Mouse (Mus musculus): ENCODE data around the gene Plekhm1. TPM values are rescaled to one million over a fixed set of nuclear protein-coding genes. Genes with fewer than 3 reads are reported as not detected.

Gene Plekhm1
- polyA plus RNA-seq, 1 experiment: 16.5 TPM

GRCm38 (mm10) chr11:103338119-103338518 lies 74.4 kb downstream of the Plekhm1 start:
- no peaks in the 10 kb centered on the region for H3K4me1 ChIP-seq (ENCODE audit: control insufficient read depth, insufficient read depth, low read length)
- no peak for TF ChIP-seq POLR2A (IDR thresholded peaks at IDR 0.05; ENCODE audit: extremely low read depth, insufficient read depth, low read length)
- no peak for TF ChIP-seq CTCF (IDR thresholded peaks at IDR 0.05; ENCODE audit: extremely low read depth, insufficient read depth, low read length)
- H3K27ac ChIP-seq (ENCODE audit: insufficient read depth, low read length): no peak overlapping the region
- H3K4me3 ChIP-seq (ENCODE audit: insufficient read depth, low read length): no peak overlapping the region

DNA sequence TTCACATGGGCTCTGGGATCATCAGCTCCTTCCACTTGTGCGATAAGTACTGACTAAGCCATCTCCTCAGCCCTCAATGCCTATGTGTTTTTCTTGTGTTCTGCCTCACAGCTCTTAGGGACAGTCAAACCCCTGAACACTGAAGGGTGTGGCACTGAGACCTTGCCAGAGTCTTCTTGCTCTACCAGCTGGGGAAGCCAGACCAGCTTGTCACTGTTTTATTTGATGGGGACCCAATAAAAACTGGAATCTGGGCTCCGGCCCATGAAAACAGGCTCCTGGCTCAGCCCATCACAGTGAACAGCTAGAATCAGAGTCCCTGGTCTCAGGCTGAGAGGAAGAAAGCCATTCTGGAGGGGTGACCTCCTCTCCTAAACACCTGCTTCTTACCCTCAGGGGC lies 75.3 kb downstream of the Plekhm1 start:
- Histone ChIP-seq H3K4me3 (ENCODE audit: insufficient read depth, low read length) (no peak overlapping the region), H3K4me1 (ENCODE audit: control insufficient read depth, insufficient read depth, low read length) (no peaks in the 10 kb centered on the region), H3K27ac (ENCODE audit: insufficient read depth, low read length) (no peak overlapping the region)
- TF ChIP-seq CTCF (IDR thresholded peaks at IDR 0.05; ENCODE audit: extremely low read depth, insufficient read depth, low read length) (no peak), POLR2A (IDR thresholded peaks at IDR 0.05; ENCODE audit: extremely low read depth, insufficient read depth, low read length) (no peak)

GRCm38 (mm10) chr11:103335561-103335960 lies 76.9 kb downstream of the Plekhm1 start:
- H3K4me1 ChIP-seq (ENCODE audit: control insufficient read depth, insufficient read depth, low read length): no peaks in the 10 kb centered on the region
- no peak for TF ChIP-seq POLR2A (IDR thresholded peaks at IDR 0.05; ENCODE audit: extremely low read depth, insufficient read depth, low read length)
- no peak for TF ChIP-seq CTCF (IDR thresholded peaks at IDR 0.05; ENCODE audit: extremely low read depth, insufficient read depth, low read length)
- no peak overlapping the region for H3K27ac ChIP-seq (ENCODE audit: insufficient read depth, low read length)
- H3K4me3 ChIP-seq (ENCODE audit: insufficient read depth, low read length): no peak overlapping the region

DNA sequence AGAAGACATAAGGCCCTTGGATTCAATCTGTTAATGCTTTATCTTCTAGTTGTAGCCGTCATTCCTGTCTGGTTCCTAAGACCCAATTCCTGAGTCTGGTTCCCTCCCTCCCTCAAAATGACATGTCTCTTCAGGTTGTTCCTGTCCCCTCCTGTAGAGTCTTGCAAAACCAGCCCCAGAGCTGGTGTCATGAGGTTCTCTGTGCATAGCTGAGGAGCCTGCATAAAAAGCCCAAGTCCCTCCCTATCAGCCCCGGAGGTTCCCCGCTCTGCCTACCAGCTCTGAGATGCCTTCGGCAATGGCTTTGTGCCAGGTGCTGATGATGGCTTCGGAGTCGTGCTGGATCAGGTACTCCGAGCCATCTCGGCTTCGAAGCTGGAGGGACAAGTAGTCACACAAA lies 77.6 kb downstream of the Plekhm1 start:
- Histone ChIP-seq H3K4me1 (ENCODE audit: control insufficient read depth, insufficient read depth, low read length) (no peaks in the 10 kb centered on the region), H3K27ac (ENCODE audit: insufficient read depth, low read length) (no peak overlapping the region), H3K4me3 (ENCODE audit: insufficient read depth, low read length) (no peak overlapping the region)
- TF ChIP-seq CTCF (IDR thresholded peaks at IDR 0.05; ENCODE audit: extremely low read depth, insufficient read depth, low read length): no peak

DNA sequence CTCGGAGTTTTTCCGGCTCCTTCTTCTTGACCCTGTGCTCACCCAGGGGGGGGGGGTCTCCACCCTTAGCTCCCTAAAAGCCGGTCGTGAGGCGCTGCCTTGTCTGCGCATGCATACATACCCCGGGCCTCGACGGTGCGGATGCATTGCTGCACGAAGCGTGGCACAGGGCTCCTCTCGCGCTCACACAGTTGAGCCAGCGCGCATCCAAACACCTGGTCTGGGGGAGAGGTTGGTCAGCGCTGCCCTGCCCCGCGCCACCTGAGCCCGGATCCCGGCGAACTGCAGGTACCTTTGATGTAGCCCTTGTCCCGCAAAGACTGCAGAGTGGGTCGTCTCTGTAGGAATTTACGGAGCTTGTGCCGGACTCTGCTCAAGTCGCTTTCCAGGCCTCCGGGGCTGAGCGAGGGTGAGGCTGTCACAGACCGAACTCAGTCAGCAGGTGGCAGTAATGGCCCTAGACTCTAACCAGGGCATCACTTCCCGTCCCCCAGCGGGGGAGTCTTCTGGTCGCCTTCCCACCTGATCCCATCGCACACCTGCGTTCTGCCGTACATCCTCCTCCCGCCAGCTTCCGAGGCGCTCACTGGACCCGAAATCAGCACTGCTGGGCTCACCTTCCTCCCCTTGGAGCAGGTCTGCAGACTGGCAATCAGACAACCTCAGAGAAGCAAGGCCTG lies 78.6 kb downstream of the Plekhm1 start:
- H3K4me1 ChIP-seq (ENCODE audit: control insufficient read depth, insufficient read depth, low read length): no peaks in the 10 kb centered on the region
- no peak overlapping the region for H3K27ac ChIP-seq (ENCODE audit: insufficient read depth, low read length)
- peak overlapping the region; percentile 27; the same call in 1 of the 2 replicates for H3K4me3 ChIP-seq (ENCODE audit: insufficient read depth, low read length)
- TF ChIP-seq POLR2A (IDR thresholded peaks at IDR 0.05; ENCODE audit: extremely low read depth, insufficient read depth, low read length): no peak
- peak; percentile 35; the same call in 1 of the 2 replicates for TF ChIP-seq CTCF (IDR thresholded peaks at IDR 0.05; ENCODE audit: extremely low read depth, insufficient read depth, low read length)

GRCm38 (mm10) chr11:103332890-103333651 lies 79.4 kb downstream of the Plekhm1 start:
- peak overlapping the region; percentile 27 for H3K4me3 ChIP-seq (ENCODE audit: insufficient read depth, low read length)
- TF ChIP-seq CTCF (IDR thresholded peaks at IDR 0.05; ENCODE audit: extremely low read depth, insufficient read depth, low read length) (no peak), POLR2A (IDR thresholded peaks at IDR 0.05; ENCODE audit: extremely low read depth, insufficient read depth, low read length) (no peak)
- no peak overlapping the region for H3K27ac ChIP-seq (ENCODE audit: insufficient read depth, low read length)
- H3K4me1 ChIP-seq (ENCODE audit: control insufficient read depth, insufficient read depth, low read length): no peaks in the 10 kb centered on the region

GRCm38 (mm10) chr11:103332186-103332889 lies 80.1 kb downstream of the Plekhm1 start:
- peak overlapping the region; percentile 27 for H3K4me3 ChIP-seq (ENCODE audit: insufficient read depth, low read length)
- TF ChIP-seq POLR2A (IDR thresholded peaks at IDR 0.05; ENCODE audit: extremely low read depth, insufficient read depth, low read length): peak; percentile 56; the same call in 1 of the 2 replicates
- peak; percentile 92 for TF ChIP-seq CTCF (IDR thresholded peaks at IDR 0.05; ENCODE audit: extremely low read depth, insufficient read depth, low read length)
- H3K27ac ChIP-seq (ENCODE audit: insufficient read depth, low read length): no peak overlapping the region
- no peaks in the 10 kb centered on the region for H3K4me1 ChIP-seq (ENCODE audit: control insufficient read depth, insufficient read depth, low read length)

DNA sequence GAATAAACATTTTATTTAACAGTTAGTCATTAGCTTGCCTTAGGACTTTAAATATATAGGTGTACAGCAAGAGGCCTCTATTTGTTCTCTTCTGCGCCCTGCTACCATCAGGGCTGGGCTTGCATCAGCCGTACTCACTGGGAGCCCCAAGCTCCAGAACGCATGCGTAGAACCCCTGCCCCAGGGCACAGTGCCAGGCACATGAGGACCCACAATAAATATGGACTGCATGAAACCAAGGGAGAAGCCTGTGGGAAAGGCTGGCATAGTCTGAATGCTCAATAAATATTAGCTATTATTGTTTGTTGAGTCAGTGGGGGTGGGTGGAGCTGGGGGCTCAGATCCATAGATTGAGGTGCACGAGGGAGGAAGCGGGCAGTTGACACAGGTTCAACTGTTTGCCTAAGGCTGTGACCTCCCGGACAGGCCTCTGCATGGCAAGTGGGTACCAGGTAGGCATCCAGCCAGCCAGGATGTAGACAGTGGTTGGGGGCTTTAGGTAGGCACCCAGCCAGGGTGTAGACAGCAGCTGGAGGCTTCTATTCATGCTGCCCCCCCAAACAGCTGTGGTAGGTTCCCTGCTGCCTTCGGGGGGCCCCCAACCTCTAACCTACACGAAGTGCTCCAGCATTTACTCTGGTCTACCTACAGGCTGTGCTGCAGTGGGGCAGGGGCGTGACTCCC lies 80.8 kb downstream of the Plekhm1 start:
- H3K27ac ChIP-seq (ENCODE audit: insufficient read depth, low read length): no peak overlapping the region
- H3K4me1 ChIP-seq (ENCODE audit: control insufficient read depth, insufficient read depth, low read length): no peaks in the 10 kb centered on the region
- TF ChIP-seq CTCF (IDR thresholded peaks at IDR 0.05; ENCODE audit: extremely low read depth, insufficient read depth, low read length) (no peak), POLR2A (IDR thresholded peaks at IDR 0.05; ENCODE audit: extremely low read depth, insufficient read depth, low read length) (no peak)
- H3K4me3 ChIP-seq (ENCODE audit: insufficient read depth, low read length): no peak overlapping the region

- no peak for TF ChIP-seq POLR2A (IDR thresholded peaks at IDR 0.05; ENCODE audit: extremely low read depth, insufficient read depth, low read length)
- no peak for TF ChIP-seq CTCF (IDR thresholded peaks at IDR 0.05; ENCODE audit: extremely low read depth, insufficient read depth, low read length)
- Histone ChIP-seq H3K27ac (ENCODE audit: insufficient read depth, low read length) (no peak overlapping the region), H3K4me1 (ENCODE audit: control insufficient read depth, insufficient read depth, low read length) (no peaks in the 10 kb centered on the region)
Measured at GRCm38 (mm10) chr11:103330651-103331319, 81.7 kb downstream of the Plekhm1 start.

More at GRCm38 (mm10) chr11:103330651-103331319, 81.7 kb downstream of the Plekhm1 start:
- H3K4me3 ChIP-seq (ENCODE audit: insufficient read depth, low read length): no peak overlapping the region
